Mouse (Mus musculus) frontal cortex, postnatal 14 days (tissue): ENCODE measurements around the gene Tmem132e.

Source experiments
- DNase-seq, 2 experiments: peaks; one replicate each; pipeline ENCODE4 v3.0.0; 2022; ENCODE audit warnings: low spot score in 2 of 2

The Tmem132e gene

GRCm38 (mm10) chr11:82428801-82429200 lies 40.1 kb downstream of the Tmem132e start:
- DNase-seq: no peak

DNA sequence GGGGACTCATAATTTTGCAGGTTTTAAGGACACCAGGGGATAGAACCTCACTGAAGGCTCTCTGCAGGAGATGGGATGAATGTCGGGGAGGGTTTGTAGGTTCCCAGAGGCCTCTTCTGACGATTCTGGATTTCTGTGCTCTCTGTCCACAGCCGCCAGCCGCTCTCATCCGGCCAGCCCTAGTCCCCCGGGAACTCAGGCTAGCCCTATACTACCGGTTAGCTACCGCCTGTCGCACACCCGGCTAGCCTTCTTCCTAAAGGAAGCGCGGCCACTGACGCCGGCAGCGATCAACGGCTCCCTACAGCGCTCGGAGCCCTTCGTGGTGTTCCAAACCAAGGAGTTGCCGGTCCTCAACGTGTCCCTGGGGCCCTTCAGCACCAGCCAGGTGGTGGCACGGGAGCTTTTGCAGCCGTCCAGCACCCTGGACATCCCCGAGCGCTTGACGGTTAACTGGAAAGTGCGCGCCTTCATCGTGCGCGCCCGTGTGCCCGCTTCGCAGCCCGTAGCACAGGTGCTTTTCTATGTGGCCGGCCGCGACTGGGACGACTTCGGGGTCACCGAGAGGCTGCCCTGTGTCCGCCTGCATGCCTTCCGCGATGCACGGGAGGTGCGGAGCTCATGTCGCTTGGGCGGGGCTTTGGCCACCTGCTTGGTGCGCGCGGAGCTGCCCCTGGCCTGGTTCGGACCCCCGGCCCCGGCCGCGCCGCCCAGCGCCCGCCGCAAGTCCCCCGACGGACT lies 45.6 kb downstream of the Tmem132e start:
- DNase-seq: no peak

GRCm38 (mm10) chr11:82434832-82435182 lies 46.1 kb downstream of the Tmem132e start:
- no peak for DNase-seq

DNA sequence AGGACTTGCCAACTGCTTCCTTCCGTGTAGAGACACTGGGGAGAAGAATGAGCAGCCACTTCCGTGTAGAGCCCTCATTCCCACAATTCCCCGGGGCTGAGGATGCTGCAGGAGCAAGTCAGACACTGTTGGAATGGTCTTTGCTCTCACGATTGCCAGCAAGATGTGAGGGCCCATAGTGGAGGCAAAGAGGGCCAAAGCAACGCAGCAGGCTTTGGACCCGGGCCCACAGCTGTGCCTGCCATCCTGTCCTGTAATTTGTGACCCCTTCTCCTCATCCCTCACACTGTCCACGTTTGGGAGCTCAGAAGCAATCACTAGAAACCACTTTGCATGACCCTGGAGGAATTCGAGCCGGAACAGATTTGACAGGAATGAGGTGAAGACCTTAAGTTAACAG lies 59.8 kb downstream of the Tmem132e start:
- DNase-seq: no peak

DNA sequence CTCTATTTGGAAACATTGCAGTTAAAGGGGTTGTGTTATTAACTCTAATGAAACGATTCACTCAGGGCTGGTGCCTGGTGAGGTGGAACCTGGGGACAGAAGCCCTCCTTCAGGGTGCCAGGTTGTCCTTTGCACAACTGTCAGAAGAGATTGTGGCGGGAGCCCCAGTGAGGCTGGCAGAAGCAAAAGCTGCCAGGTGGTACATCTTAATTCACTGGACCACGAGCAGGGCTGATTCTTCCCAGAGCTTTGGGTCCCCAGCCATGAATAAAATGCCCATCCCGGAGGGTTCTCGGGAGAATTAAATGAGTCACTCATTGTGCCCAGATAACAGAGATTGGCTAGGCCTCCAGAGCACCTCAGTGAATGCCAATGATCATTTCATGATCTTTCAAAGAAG lies 63.8 kb downstream of the Tmem132e start:
- no peak for DNase-seq

DNA sequence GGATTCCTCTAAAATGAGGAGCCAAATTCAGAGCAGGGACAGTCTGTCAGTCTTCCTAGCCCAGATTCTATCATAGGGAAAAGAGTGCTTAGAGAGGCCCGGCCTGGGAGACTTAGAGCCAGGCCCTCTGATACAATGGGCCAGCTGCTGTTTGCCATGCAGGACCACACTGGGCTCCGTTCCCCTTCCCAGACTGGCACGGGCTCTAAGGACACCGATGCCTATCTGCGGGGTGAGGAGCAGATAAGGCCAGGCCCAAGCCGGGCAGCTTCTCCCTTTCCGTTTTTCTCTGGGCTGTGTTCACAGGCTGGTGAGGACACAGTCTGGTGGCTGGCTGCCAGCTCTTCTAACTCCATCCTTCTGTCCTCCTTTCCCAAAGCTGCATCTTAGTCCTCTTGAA lies 64.5 kb downstream of the Tmem132e start:
- DNase-seq: no peak

GRCm38 (mm10) chr11:82461326-82461725 lies 72.6 kb downstream of the Tmem132e start:
- no peak for DNase-seq

- no peak for DNase-seq
Observed at GRCm38 (mm10) chr11:82465536-82465935, 76.8 kb downstream of the Tmem132e start.

DNA sequence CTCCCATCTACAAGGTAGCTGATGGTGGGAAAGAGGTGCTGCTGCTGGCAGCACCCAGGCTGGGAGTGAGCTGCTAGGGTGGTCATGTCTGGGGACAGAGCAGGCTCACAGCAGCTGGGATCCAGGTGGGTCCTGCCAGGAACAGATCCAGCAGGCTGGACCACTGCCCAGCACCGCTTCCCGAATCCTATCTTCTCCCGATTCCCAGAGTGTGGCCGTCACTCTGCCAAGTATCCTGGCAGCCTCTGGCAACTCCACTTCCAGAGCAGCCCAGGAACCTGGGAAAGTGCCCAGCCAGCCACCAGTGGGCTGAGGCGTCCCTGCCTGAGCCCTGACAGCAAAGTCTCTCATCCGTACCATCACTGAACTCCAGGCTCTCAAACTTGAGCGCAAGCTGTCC lies 78.5 kb downstream of the Tmem132e start:
- peak in 1 of 2 experiments; percentile 40 for DNase-seq

- no peak for DNase-seq
Observed at GRCm38 (mm10) chr11:82471076-82471475, 82.4 kb downstream of the Tmem132e start.

- DNase-seq: no peak
Observed at GRCm38 (mm10) chr11:82473137-82473621, 84.5 kb downstream of the Tmem132e start.

DNA sequence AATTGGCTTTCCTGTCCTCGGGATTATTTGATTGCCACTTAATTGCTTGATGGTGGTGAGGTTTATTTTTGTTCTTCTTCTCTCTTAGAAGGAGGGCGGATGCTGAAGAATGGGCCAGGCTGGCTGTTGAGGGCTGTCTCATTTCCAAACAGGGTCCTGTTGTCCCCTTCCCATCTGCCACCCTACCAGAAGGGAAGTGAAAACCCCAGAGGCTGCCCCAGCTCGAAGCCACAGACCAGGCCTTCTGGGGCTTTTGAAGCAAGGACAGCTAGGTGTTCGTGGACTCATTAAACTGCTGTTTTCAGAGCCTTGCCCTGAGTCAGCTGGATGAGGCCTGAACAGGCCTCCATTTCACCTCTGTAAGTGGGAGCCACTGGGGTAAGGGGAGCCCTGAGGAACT lies 87.4 kb downstream of the Tmem132e start:
- DNase-seq: no peak

DNA sequence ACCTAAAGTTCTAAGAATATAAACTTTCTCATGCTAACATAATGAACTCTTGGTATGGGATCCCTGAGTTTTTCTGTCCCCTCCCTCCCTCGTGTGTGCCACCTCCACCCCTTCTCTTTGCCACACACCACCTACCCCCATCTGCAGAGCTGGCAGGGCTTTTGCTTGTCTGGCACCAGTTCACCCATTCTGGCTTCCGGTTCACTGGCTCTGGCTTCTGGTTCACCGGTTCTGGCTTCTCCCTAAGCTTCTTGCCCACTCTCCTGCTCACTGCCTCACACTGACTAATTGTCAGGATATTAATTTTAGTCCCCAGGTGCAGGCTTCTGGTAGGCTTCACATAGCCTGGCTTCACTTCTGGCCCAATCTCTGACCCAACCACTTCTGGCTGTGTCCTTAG lies 88.7 kb downstream of the Tmem132e start:
- DNase-seq: no peak

- DNase-seq: no peak
Observed at GRCm38 (mm10) chr11:82480941-82481340, 92.2 kb downstream of the Tmem132e start.

DNA sequence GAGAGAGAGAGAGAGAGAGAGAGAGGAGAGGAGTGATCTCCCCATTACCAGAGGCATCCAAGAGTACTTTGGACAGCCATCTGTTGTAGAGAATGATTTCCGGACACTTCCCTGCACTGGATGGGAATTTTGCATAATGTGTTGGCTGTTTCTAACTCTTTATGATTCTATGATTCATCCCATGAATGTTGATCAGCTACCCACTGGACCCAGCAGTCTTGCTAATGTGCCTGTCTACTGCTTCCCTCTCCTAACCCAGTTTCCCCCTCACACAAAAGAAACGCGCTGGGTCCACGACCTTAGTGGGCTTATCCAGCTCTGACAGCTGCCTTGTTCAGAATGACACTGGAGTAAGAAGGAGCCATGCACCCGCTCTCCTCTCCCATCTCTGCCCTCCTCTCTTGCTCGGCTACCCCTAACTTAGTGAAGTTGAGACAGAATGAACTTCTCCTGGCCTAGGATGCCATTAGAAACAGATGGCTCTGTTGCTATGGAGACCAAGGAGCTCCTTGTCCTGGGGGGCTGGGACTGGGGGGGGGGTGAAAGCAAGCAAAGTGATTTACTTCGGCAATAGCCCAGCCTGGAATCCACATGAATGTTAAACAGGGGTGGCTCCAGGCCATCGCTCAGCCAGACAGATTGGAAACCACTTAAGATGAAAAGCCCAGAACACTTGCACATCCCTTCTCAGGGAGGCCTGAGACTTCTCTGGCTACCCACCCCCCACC lies 98.8 kb downstream of the Tmem132e start:
- no peak for DNase-seq

GRCm38 (mm10) chr11:82490896-82491295 lies 102.2 kb downstream of the Tmem132e start:
- no peak for DNase-seq
